Comparison of ENCODE assay signal across 37 mouse cellular contexts in the genomic region with DNA sequence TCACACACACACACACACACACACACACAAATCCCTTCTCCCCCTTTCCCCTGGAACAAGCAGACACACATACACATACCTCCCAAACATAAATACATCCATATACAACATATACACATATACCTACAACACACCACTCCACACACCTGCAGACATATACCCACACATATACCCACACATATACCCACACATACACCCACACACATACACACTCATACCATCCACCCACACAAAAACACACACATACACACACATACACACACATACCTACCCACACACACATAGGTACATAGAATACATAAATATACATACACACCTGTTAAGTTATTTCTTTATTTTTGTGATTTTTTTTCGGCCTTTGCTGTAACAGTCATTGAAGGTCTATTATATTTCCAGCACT. TPM values are rescaled to one million over a fixed set of nuclear protein-coding genes. Genes with fewer than 3 reads are reported as not detected.
"Had no signal": no experiment of that assay in that cellular context is flagged by ENCODE, and none has a peak within 500 bp of the region (broad histone marks: within the 10 kb centered on the region; RNA-seq: fewer than 3 reads in every experiment).

No protein-coding gene starts in this region.

- DNase-seq: left cerebral cortex, postnatal 4 days; liver; liver, embryonic 13.5 days; liver, postnatal 0 days; lung, adult 18-20 months; lung, adult 2 months; lung, postnatal 10 days; lung, postnatal 14 days; lung, postnatal 36 days; lung, postnatal 4 days; midbrain, embryonic 14.5 days had no signal

- H3K27me3 ChIP-seq: liver, embryonic 12.5 days; liver, embryonic 13.5 days; liver, embryonic 15.5 days; midbrain, embryonic 13.5 days; midbrain, embryonic 15.5 days; neural tube, embryonic 12.5 days had no signal

- H3K9me3 ChIP-seq: limb, embryonic 12.5 days; limb, embryonic 15.5 days; liver, embryonic 12.5 days; liver, embryonic 13.5 days; liver, embryonic 15.5 days; lung, embryonic 15.5 days; midbrain, embryonic 10.5 days; midbrain, embryonic 12.5 days; midbrain, embryonic 13.5 days; midbrain, embryonic 15.5 days; neural tube, embryonic 12.5 days had no signal

- H3K9ac ChIP-seq: limb, embryonic 12.5 days; limb, embryonic 15.5 days; liver, embryonic 12.5 days; liver, embryonic 13.5 days; liver, embryonic 14.5 days; liver, embryonic 15.5 days; liver, postnatal 0 days; lung, embryonic 14.5 days; lung, embryonic 15.5 days; midbrain, embryonic 12.5 days; midbrain, embryonic 13.5 days; midbrain, embryonic 15.5 days; neural tube, embryonic 12.5 days had no signal

- ATAC-seq: liver, embryonic 12.5 days; liver, postnatal 0 days; lung, postnatal 0 days; midbrain, embryonic 13.5 days; midbrain, embryonic 15.5 days; midbrain, embryonic 16.5 days had no signal

- H3K27ac ChIP-seq: limb, embryonic 12.5 days; limb, embryonic 15.5 days; liver, embryonic 12.5 days; liver, embryonic 13.5 days; liver, embryonic 14.5 days; liver, embryonic 15.5 days; lung, embryonic 15.5 days; macrophage; midbrain, embryonic 10.5 days; midbrain, embryonic 12.5 days; midbrain, embryonic 13.5 days; midbrain, embryonic 15.5 days; neural tube, embryonic 12.5 days had no signal

- H3K4me3 ChIP-seq: limb, embryonic 12.5 days; limb, embryonic 15.5 days; liver, embryonic 12.5 days; liver, embryonic 13.5 days; liver, embryonic 15.5 days; lung, embryonic 15.5 days; megakaryocyte, embryonic 14.5 days; midbrain, embryonic 12.5 days; midbrain, embryonic 13.5 days; midbrain, embryonic 15.5 days; myocyte; neural tube, embryonic 12.5 days had no signal

- H3K4me2 ChIP-seq: limb, embryonic 15.5 days; liver, embryonic 11.5 days; liver, embryonic 12.5 days; liver, embryonic 13.5 days; liver, embryonic 15.5 days; midbrain, embryonic 15.5 days had no signal

- H3K4me1 ChIP-seq: limb, embryonic 15.5 days; liver, embryonic 12.5 days; liver, embryonic 13.5 days; liver, embryonic 15.5 days; lung, embryonic 15.5 days; megakaryocyte, embryonic 14.5 days; midbrain, embryonic 12.5 days; midbrain, embryonic 13.5 days; midbrain, embryonic 15.5 days; neural tube, embryonic 12.5 days had no signal

- H3K36me3 ChIP-seq: limb, embryonic 12.5 days; limb, embryonic 15.5 days; liver, embryonic 12.5 days; liver, embryonic 13.5 days; liver, embryonic 15.5 days; lung, embryonic 15.5 days; midbrain, embryonic 10.5 days; midbrain, embryonic 12.5 days; midbrain, embryonic 13.5 days; midbrain, embryonic 15.5 days; neural tube, embryonic 12.5 days had no signal

RNA-seq across cellular contexts. Expression of a gene that starts 38.3 kb away (rescaled TPM):
- total RNA-seq: left cerebral cortex, adult 8-10 months; left cerebral cortex, postnatal 10 days; left cerebral cortex, postnatal 14 days; left cerebral cortex, postnatal 36 days; left cerebral cortex, postnatal 4 days; megakaryocyte, adult 5-6 weeks; megakaryocyte-erythroid progenitor cell, adult 5-6 weeks; monocyte, adult 5-6 weeks had no signal
- polyA plus RNA-seq: liver, adult 2 months; macrophage had no signal
